Mouse (Mus musculus): ENCODE measurements around the gene Lonp2.

DNA sequence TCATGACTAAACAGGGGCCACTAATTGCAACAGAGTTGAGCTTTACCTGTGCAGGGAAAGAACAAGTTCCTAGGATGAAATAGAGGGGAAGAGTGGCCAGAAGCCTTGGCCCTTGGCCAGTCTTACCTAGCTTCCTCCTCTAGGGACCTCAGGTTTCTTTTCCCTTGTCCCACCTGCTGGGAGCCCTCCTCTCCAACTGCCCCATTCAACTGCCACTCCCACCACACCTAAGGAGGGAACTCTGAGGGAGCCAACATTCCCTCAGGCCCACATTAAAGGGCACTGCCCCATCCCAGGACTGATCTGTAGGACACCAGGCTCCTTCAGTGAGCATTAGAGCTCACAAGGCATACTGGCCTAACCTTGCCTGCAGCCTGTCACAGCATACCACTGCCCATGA is 43.4 kb upstream of the Lonp2 start, which contains the start of gene Abcc12:
- TF ChIP-seq GATA1 (IDR thresholded peaks at IDR 0.05; ENCODE audit: borderline replicate concordance, low read length), result no peak
- TF ChIP-seq CTCF (IDR thresholded peaks at IDR 0.05; ENCODE audit: low read depth, low read length), result no peak
- TF ChIP-seq TAL1 (conservative IDR thresholded peaks at IDR 0.05; ENCODE audit: low read depth, low read length), result no peak
- TF ChIP-seq POLR2AphosphoS5 (IDR thresholded peaks at IDR 0.05; ENCODE audit: insufficient replicate concordance, low read depth, low read length), result no peak
- no peak for TF ChIP-seq GATA2 (IDR thresholded peaks at IDR 0.05; ENCODE audit: borderline replicate concordance, low read depth, low read length)
